Comparison of ENCODE assay signal across 7 mouse cellular contexts in genomic region chr11:76569436-76569835, GRCm38 (mm10). TPM values are rescaled to one million over a fixed set of nuclear protein-coding genes. Genes with fewer than 3 reads are reported as not detected.
A peak's percentile ranks its signal among the peaks of the same experiment; 100 is the strongest.
DNase-seq lines count a peak whose midpoint lies in the region; ATAC-seq and TF ChIP-seq lines count a peak whose summit lies in the region.

No protein-coding gene starts in this region.

- H3K36me3 ChIP-seq in lung, embryonic 14.5 days (ENCODE audit: insufficient read depth), result no peaks in the 10 kb centered on the region
- H3K36me3 ChIP-seq in forebrain, embryonic 13.5 days (ENCODE audit: poor library complexity, severe bottlenecking), result no peaks in the 10 kb centered on the region
- no peaks in the 10 kb centered on the region for H3K36me3 ChIP-seq in limb, embryonic 15.5 days
- H3K36me3 ChIP-seq in stomach, embryonic 15.5 days, result no peaks in the 10 kb centered on the region

- intact Hi-C loops in left cerebral cortex, postnatal 10 days (cut with DNase I), result no loop called here

- no peaks in the 10 kb centered on the region for H3K4me1 ChIP-seq in lung, embryonic 14.5 days (ENCODE audit: insufficient read depth)
- peaks cover 28% of the 10 kb centered on the region for H3K4me1 ChIP-seq in forebrain, embryonic 13.5 days
- peaks cover 32% of the 10 kb centered on the region for H3K4me1 ChIP-seq in limb, embryonic 15.5 days
- H3K4me1 ChIP-seq in stomach, embryonic 15.5 days, result peaks cover 21% of the 10 kb centered on the region; the same call in 1 of the 2 replicates

- H3K4me2 ChIP-seq in lung, embryonic 14.5 days, result peak overlapping the region; percentile 85
- peak overlapping the region; percentile 98 for H3K4me2 ChIP-seq in forebrain, embryonic 13.5 days
- H3K4me2 ChIP-seq in limb, embryonic 15.5 days, result peak overlapping the region; percentile 97; the same call in 1 of the 2 replicates
- H3K4me2 ChIP-seq in stomach, embryonic 15.5 days, result peak overlapping the region; percentile 98

- WGBS in lung, embryonic 14.5 days, result 41% methylated on average over 3 of the region's 3 CpGs
- WGBS in forebrain, embryonic 13.5 days, result 28% methylated on average over 3 of the region's 3 CpGs
- 53% methylated on average over 3 of the region's 3 CpGs for WGBS in limb, embryonic 15.5 days
- WGBS in stomach, embryonic 15.5 days, result 44% methylated on average over 3 of the region's 3 CpGs

- no peak for TF ChIP-seq CTCF in lung, embryonic 14.5 days (IDR thresholded peaks at IDR 0.05; ENCODE audit: low read depth)

- no peak overlapping the region for H3K9ac ChIP-seq in lung, embryonic 14.5 days
- H3K9ac ChIP-seq in forebrain, embryonic 13.5 days, result 0 out of 2 replicates have a peak overlapping the region, but pooled peaks have one; percentile 69
- no peak overlapping the region for H3K9ac ChIP-seq in limb, embryonic 15.5 days
- no peak overlapping the region for H3K9ac ChIP-seq in stomach, embryonic 15.5 days

- no peak overlapping the region for H3K4me3 ChIP-seq in lung, embryonic 14.5 days (ENCODE audit: low read depth, low read length)
- peak overlapping the region; percentile 65 for H3K4me3 ChIP-seq in forebrain, embryonic 13.5 days
- no peak overlapping the region for H3K4me3 ChIP-seq in limb, embryonic 15.5 days
- no peak overlapping the region for H3K4me3 ChIP-seq in stomach, embryonic 15.5 days (replicated peaks)

- no peak overlapping the region for H3K27ac ChIP-seq in lung, embryonic 14.5 days (ENCODE audit: low read depth)
- no peak overlapping the region; the same call in 1 of the 2 replicates for H3K27ac ChIP-seq in forebrain, embryonic 13.5 days
- no peak overlapping the region for H3K27ac ChIP-seq in limb, embryonic 15.5 days
- no peak overlapping the region for H3K27ac ChIP-seq in stomach, embryonic 15.5 days

- H3K27me3 ChIP-seq in lung, embryonic 14.5 days (ENCODE audit: insufficient read depth, low read length), result no peaks in the 10 kb centered on the region
- peaks cover 27% of the 10 kb centered on the region for H3K27me3 ChIP-seq in forebrain, embryonic 13.5 days
- peaks cover 19% of the 10 kb centered on the region; the same call in 1 of the 2 replicates for H3K27me3 ChIP-seq in limb, embryonic 15.5 days
- H3K27me3 ChIP-seq in stomach, embryonic 15.5 days (replicated peaks), result peaks cover 7% of the 10 kb centered on the region; the same call in 1 of the 2 replicates

- ATAC-seq in lung, embryonic 14.5 days (ENCODE audit: insufficient read depth), result no peak
- ATAC-seq in forebrain, embryonic 13.5 days, result no peak
- ATAC-seq in limb, embryonic 15.5 days (ENCODE audit: insufficient number of reproducible peaks, low FRiP score, low TSS enrichment, low read depth), result no peak
- ATAC-seq in stomach, embryonic 15.5 days (ENCODE audit: insufficient read depth, low FRiP score, low read depth), result no peak

- no peaks in the 10 kb centered on the region for H3K9me3 ChIP-seq in lung, embryonic 14.5 days (ENCODE audit: low read depth, low read length)
- H3K9me3 ChIP-seq in forebrain, embryonic 13.5 days (replicated peaks), result no peaks in the 10 kb centered on the region
- H3K9me3 ChIP-seq in limb, embryonic 15.5 days, result no peaks in the 10 kb centered on the region
- no peaks in the 10 kb centered on the region for H3K9me3 ChIP-seq in stomach, embryonic 15.5 days

- no peak for DNase-seq in lung, embryonic 14.5 days
- DNase-seq in lung, postnatal 10 days, result no peak
- no peak for DNase-seq in left cerebral cortex, postnatal 10 days (ENCODE audit: extremely low spot score in 1 of 2, low spot score in 2 of 2)
- DNase-seq in urinary bladder, postnatal 14 days (ENCODE audit: low spot score), result no peak

RNA-seq across cellular contexts. Expression of gene Abr, which starts 52.7 kb away (rescaled TPM):
- polyA plus RNA-seq in lung, embryonic 14.5 days (2014; fragmentation: Nextera tagmentation; extraction: Ambion mirVana), result 32.9 and 39.2 TPM in 2 replicates
- 70.2 and 75.8 TPM in 2 replicates for polyA plus RNA-seq in forebrain, embryonic 13.5 days (2015; fragmentation: Nextera tagmentation; extraction: Ambion mirVana)
- 31.2 and 31.9 TPM in 2 replicates for polyA plus RNA-seq in limb, embryonic 15.5 days (2015; fragmentation: Nextera tagmentation; extraction: Ambion mirVana)
- 37.4 and 41.8 TPM in 2 replicates for polyA plus RNA-seq in stomach, embryonic 15.5 days (2015; fragmentation: Nextera tagmentation; extraction: Ambion mirVana)
- total RNA-seq in left cerebral cortex, postnatal 10 days (2021), result 100 to 1,000 TPM; 322 to 328 TPM
